Comparison of ENCODE assay signal across 20 mouse cellular contexts in genomic region chr4:142925111-142925510, GRCm38 (mm10).
A peak's percentile ranks its signal among the peaks of the same experiment; 100 is the strongest.
DNase-seq lines count a peak whose midpoint lies in the region; ATAC-seq and TF ChIP-seq lines count a peak whose summit lies in the region.
"Had no signal": no experiment of that assay in that cellular context is flagged by ENCODE, and none has a peak within 500 bp of the region (broad histone marks: within the 10 kb centered on the region; RNA-seq: fewer than 3 reads in every experiment).

No protein-coding gene starts in this region.

- no peak for ATAC-seq in heart, postnatal 0 days (ENCODE audit: insufficient read depth, low read depth)
- ATAC-seq in midbrain, embryonic 11.5 days (ENCODE audit: low FRiP score): no peak
- ATAC-seq: hindbrain, postnatal 0 days; intestine, postnatal 0 days; liver, embryonic 12.5 days had no signal

- no peaks in the 10 kb centered on the region for H3K9me3 ChIP-seq in heart, postnatal 0 days (replicated peaks; ENCODE audit: control insufficient read depth, low read length)
- no peaks in the 10 kb centered on the region for H3K9me3 ChIP-seq in midbrain, embryonic 10.5 days (replicated peaks)
- no peaks in the 10 kb centered on the region for H3K9me3 ChIP-seq in midbrain, embryonic 11.5 days (ENCODE audit: control insufficient read depth, low read length)
- H3K9me3 ChIP-seq: embryonic facial prominence, embryonic 10.5 days; hindbrain, embryonic 10.5 days; kidney, embryonic 15.5 days; neural tube, embryonic 12.5 days had no signal

- H3K4me2 ChIP-seq in heart, postnatal 0 days (ENCODE audit: low read depth, low read length): no peak overlapping the region
- no peak overlapping the region for H3K4me2 ChIP-seq in midbrain, embryonic 11.5 days
- H3K4me2 ChIP-seq: kidney, embryonic 15.5 days; limb, embryonic 12.5 days; liver, embryonic 12.5 days; neural tube, embryonic 12.5 days had no signal

- H3K27ac ChIP-seq in heart, postnatal 0 days (ENCODE audit: low read depth): no peak overlapping the region
- no peak overlapping the region for H3K27ac ChIP-seq in midbrain, embryonic 10.5 days (replicated peaks)
- no peak overlapping the region for H3K27ac ChIP-seq in midbrain, embryonic 11.5 days (ENCODE audit: low read depth, low read length)
- H3K27ac ChIP-seq: embryonic facial prominence, embryonic 10.5 days; gastrocnemius, adult 2 months; hindbrain, embryonic 10.5 days; hindbrain, postnatal 0 days; kidney, embryonic 15.5 days; limb, embryonic 12.5 days; liver, embryonic 12.5 days; neural tube, embryonic 12.5 days had no signal

- 50% methylated on average over 8 of the region's 8 CpGs for WGBS in heart, postnatal 0 days
- 85% methylated on average over 8 of the region's 8 CpGs for WGBS in midbrain, embryonic 10.5 days
- 87% methylated on average over 8 of the region's 8 CpGs for WGBS in midbrain, embryonic 11.5 days

- H3K36me3 ChIP-seq in heart, postnatal 0 days (replicated peaks; ENCODE audit: control insufficient read depth, insufficient read depth, low read length): no peaks in the 10 kb centered on the region
- no peaks in the 10 kb centered on the region for H3K36me3 ChIP-seq in midbrain, embryonic 10.5 days
- no peaks in the 10 kb centered on the region for H3K36me3 ChIP-seq in midbrain, embryonic 11.5 days (ENCODE audit: control insufficient read depth, insufficient read depth, low read length)
- H3K36me3 ChIP-seq: embryonic facial prominence, embryonic 10.5 days; hindbrain, embryonic 10.5 days; kidney, embryonic 15.5 days; limb, embryonic 12.5 days; liver, embryonic 12.5 days; neural tube, embryonic 12.5 days had no signal

- no peak for TF ChIP-seq EP300 in heart, postnatal 0 days (IDR thresholded peaks at IDR 0.05; ENCODE audit: low read depth)

- intact Hi-C loops in left cerebral cortex, postnatal 4 days (cut with DNase I): no loop called here

- no peak for TF ChIP-seq CTCF in heart, postnatal 0 days (IDR thresholded peaks at IDR 0.05; ENCODE audit: low read depth)

- peak; percentile 21 for DNase-seq in left cerebral cortex, postnatal 4 days
- no peak for DNase-seq in left cerebral cortex, adult 9 months (ENCODE audit: low spot score in 2 of 2)
- peak; percentile 89 for DNase-seq in cerebellum, adult 9-10 months
- DNase-seq in heart, postnatal 0 days (ENCODE audit: low spot score): peak; percentile 15
- DNase-seq in midbrain, embryonic 10.5 days (ENCODE audit: low spot score): no peak
- no peak for DNase-seq in midbrain, embryonic 11.5 days (ENCODE audit: low spot score, missing footprints)
- DNase-seq in thymus, postnatal 36 days: no peak
- DNase-seq: adrenal gland, adult 2 months; gastrocnemius, adult 2 months; kidney, postnatal 4 days; lung, adult 2 months; lung, postnatal 4 days had no signal

- H3K4me3 ChIP-seq in heart, postnatal 0 days (ENCODE audit: low read depth, low read length): no peak overlapping the region
- H3K4me3 ChIP-seq in midbrain, embryonic 10.5 days: no peak overlapping the region
- H3K4me3 ChIP-seq in midbrain, embryonic 11.5 days (ENCODE audit: low read depth, low read length): no peak overlapping the region
- H3K4me3 ChIP-seq: embryonic facial prominence, embryonic 10.5 days; gastrocnemius, adult 2 months; hindbrain, embryonic 10.5 days; kidney, embryonic 15.5 days; limb, embryonic 12.5 days; liver, embryonic 12.5 days; neural tube, embryonic 12.5 days had no signal

- no peaks in the 10 kb centered on the region for H3K27me3 ChIP-seq in heart, postnatal 0 days (ENCODE audit: control insufficient read depth, insufficient read depth, low read length)
- H3K27me3 ChIP-seq in midbrain, embryonic 10.5 days (ENCODE audit: low read depth, poor library complexity, severe bottlenecking): no peaks in the 10 kb centered on the region
- no peaks in the 10 kb centered on the region for H3K27me3 ChIP-seq in midbrain, embryonic 11.5 days (ENCODE audit: control insufficient read depth, insufficient read depth, low read length)
- H3K27me3 ChIP-seq: kidney, embryonic 15.5 days; limb, embryonic 12.5 days; liver, embryonic 12.5 days; neural tube, embryonic 12.5 days had no signal

- no peaks in the 10 kb centered on the region for H3K4me1 ChIP-seq in heart, postnatal 0 days (ENCODE audit: control insufficient read depth, insufficient read depth)
- peaks cover 6% of the 10 kb centered on the region; the same call in 1 of the 2 replicates for H3K4me1 ChIP-seq in midbrain, embryonic 10.5 days
- H3K4me1 ChIP-seq in midbrain, embryonic 11.5 days (ENCODE audit: control insufficient read depth, insufficient read depth, low read length): no peaks in the 10 kb centered on the region
- H3K4me1 ChIP-seq: embryonic facial prominence, embryonic 10.5 days; hindbrain, embryonic 10.5 days; kidney, embryonic 15.5 days; limb, embryonic 12.5 days; liver, embryonic 12.5 days; neural tube, embryonic 12.5 days had no signal

- no peak overlapping the region for H3K9ac ChIP-seq in heart, postnatal 0 days (replicated peaks; ENCODE audit: low read depth, low read length)
- H3K9ac ChIP-seq in midbrain, embryonic 11.5 days (ENCODE audit: low read length): no peak overlapping the region
- H3K9ac ChIP-seq: kidney, embryonic 15.5 days; limb, embryonic 12.5 days; liver, embryonic 12.5 days; neural tube, embryonic 12.5 days had no signal

Comparison
In these comparisons a context has a peak if more than half of its experiments do, and no peak if none do; other contexts are left out.
1. DNase-seq: peak in left cerebral cortex, postnatal 4 days (single experiment), cerebellum, adult 9-10 months (single experiment) and heart, postnatal 0 days (single experiment); none in left cerebral cortex, adult 9 months (0 of 2), midbrain, embryonic 10.5 days (single experiment), midbrain, embryonic 11.5 days (single experiment) and thymus, postnatal 36 days (0 of 2).